Mouse (Mus musculus): ENCODE measurements around the gene Slc30a10.

GRCm38 (mm10) chr1:185509042-185509441 lies 54.4 kb downstream of the Slc30a10 start:
- TF ChIP-seq CTCF (conservative IDR thresholded peaks at IDR 0.05; ENCODE audit: low read length) (no peak), POU5F1 (IDR thresholded peaks at IDR 0.05; ENCODE audit: borderline replicate concordance, low read length) (no peak)
